Mouse (Mus musculus): ENCODE measurements around the gene Qrfp. TPM values are rescaled to one million over a fixed set of nuclear protein-coding genes. Genes with fewer than 3 reads are reported as not detected.

Qrfp gene
- total and polyA plus RNA-seq, 2 experiments from 2014 or later: 0.04 TPM; not detected in 1

- Histone ChIP-seq H3K27me3 (ENCODE audit: control insufficient read depth, insufficient read depth, low read length) (no peaks in the 10 kb centered on the region), H3K4me2 (ENCODE audit: low read depth, low read length) (no peak overlapping the region), H3K4me3 (ENCODE audit: low read depth, low read length) (no peak overlapping the region), H3K36me3 (replicated peaks; ENCODE audit: control insufficient read depth, insufficient read depth, low read length) (peaks cover 59% of the 10 kb centered on the region), H3K4me1 (ENCODE audit: control insufficient read depth, insufficient read depth) (0 out of 2 replicates have a peak, but pooled peaks cover 7% of the 10 kb centered on the region), H3K9me3 (replicated peaks; ENCODE audit: control insufficient read depth, low read length) (no peaks in the 10 kb centered on the region), H3K27ac (ENCODE audit: low read depth) (no peak overlapping the region), H3K9ac (replicated peaks; ENCODE audit: low read depth, low read length) (no peak overlapping the region)
- no peak for ATAC-seq (ENCODE audit: insufficient read depth, low read depth)
- no peak for TF ChIP-seq EP300 (IDR thresholded peaks at IDR 0.05; ENCODE audit: low read depth)
- TF ChIP-seq CTCF (IDR thresholded peaks at IDR 0.05; ENCODE audit: low read depth): no peak
- no peak for DNase-seq (ENCODE audit: low spot score)
- WGBS: 94% methylated on average over 2 of the region's 2 CpGs
Observed at GRCm38 (mm10) chr2:31779258-31779657, 31.1 kb downstream of the Qrfp start.

DNA sequence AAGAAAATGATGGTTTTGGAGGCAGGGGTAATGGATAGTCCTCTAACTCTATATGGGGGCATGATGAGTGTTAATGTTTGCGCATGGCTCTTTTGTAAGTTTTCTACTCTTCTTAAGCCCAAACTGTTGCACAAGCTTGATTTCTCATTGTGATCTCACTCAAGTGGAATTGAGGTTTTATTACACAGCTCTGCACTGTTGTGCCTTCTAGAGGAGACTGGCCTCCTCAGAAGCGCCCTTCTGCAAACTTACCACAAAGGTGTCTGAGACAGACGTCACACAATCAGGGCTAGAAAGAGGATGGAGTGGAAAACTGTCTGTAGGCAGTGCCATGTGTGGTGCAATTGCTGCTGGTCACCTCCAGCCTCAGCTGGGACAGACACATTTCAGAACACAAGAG lies 33.9 kb downstream of the Qrfp start:
- ATAC-seq (ENCODE audit: insufficient read depth, low read depth): no peak

GRCm38 (mm10) chr2:31770781-31771441 lies 39.5 kb downstream of the Qrfp start:
- Histone ChIP-seq H3K27ac (ENCODE audit: low read depth) (peak overlapping the region; percentile 94), H3K27me3 (ENCODE audit: control insufficient read depth, insufficient read depth, low read length) (no peaks in the 10 kb centered on the region), H3K36me3 (replicated peaks; ENCODE audit: control insufficient read depth, insufficient read depth, low read length) (no peaks in the 10 kb centered on the region), H3K4me2 (ENCODE audit: low read depth, low read length) (peak overlapping the region; percentile 35), H3K9ac (replicated peaks; ENCODE audit: low read depth, low read length) (peak overlapping the region; percentile 45; the same call in 1 of the 2 replicates), H3K4me3 (ENCODE audit: low read depth, low read length) (no peak overlapping the region), H3K9me3 (replicated peaks; ENCODE audit: control insufficient read depth, low read length) (no peaks in the 10 kb centered on the region), H3K4me1 (ENCODE audit: control insufficient read depth, insufficient read depth) (peaks cover 55% of the 10 kb centered on the region)
- ATAC-seq (ENCODE audit: insufficient read depth, low read depth) (peak; percentile 79), DNase-seq (ENCODE audit: low spot score) (peak; percentile 90)
- 2% methylated on average over 7 of the region's 7 CpGs for WGBS
- TF ChIP-seq EP300 (IDR thresholded peaks at IDR 0.05; ENCODE audit: low read depth) (peak; percentile 84; the same call in 1 of the 2 replicates), CTCF (IDR thresholded peaks at IDR 0.05; ENCODE audit: low read depth) (peak; percentile 32)

More for the DNA sequence above, 33.9 kb downstream of the Qrfp start:
- peak; percentile 21 for DNase-seq (ENCODE audit: low spot score)
- Histone ChIP-seq H3K27ac (ENCODE audit: low read depth) (peak overlapping the region; percentile 5), H3K36me3 (replicated peaks; ENCODE audit: control insufficient read depth, insufficient read depth, low read length) (peaks cover 35% of the 10 kb centered on the region), H3K4me1 (ENCODE audit: control insufficient read depth, insufficient read depth) (peaks cover 23% of the 10 kb centered on the region), H3K27me3 (ENCODE audit: control insufficient read depth, insufficient read depth, low read length) (no peaks in the 10 kb centered on the region), H3K9me3 (replicated peaks; ENCODE audit: control insufficient read depth, low read length) (no peaks in the 10 kb centered on the region), H3K4me3 (ENCODE audit: low read depth, low read length) (no peak overlapping the region), H3K9ac (replicated peaks; ENCODE audit: low read depth, low read length) (no peak overlapping the region), H3K4me2 (ENCODE audit: low read depth, low read length) (no peak overlapping the region)
- TF ChIP-seq CTCF (IDR thresholded peaks at IDR 0.05; ENCODE audit: low read depth): no peak
- TF ChIP-seq EP300 (IDR thresholded peaks at IDR 0.05; ENCODE audit: low read depth): no peak
- WGBS: 64% methylated on average over 3 of the region's 3 CpGs

GRCm38 (mm10) chr2:31769631-31770111 lies 40.7 kb downstream of the Qrfp start:
- 0 out of 2 replicates have a peak, but pooled peaks have one; percentile 20 for TF ChIP-seq EP300 (IDR thresholded peaks at IDR 0.05; ENCODE audit: low read depth)
- TF ChIP-seq CTCF (IDR thresholded peaks at IDR 0.05; ENCODE audit: low read depth): no peak
- Histone ChIP-seq H3K36me3 (replicated peaks; ENCODE audit: control insufficient read depth, insufficient read depth, low read length) (no peaks in the 10 kb centered on the region), H3K4me2 (ENCODE audit: low read depth, low read length) (peak overlapping the region; percentile 47), H3K4me3 (ENCODE audit: low read depth, low read length) (no peak overlapping the region), H3K9me3 (replicated peaks; ENCODE audit: control insufficient read depth, low read length) (no peaks in the 10 kb centered on the region), H3K27ac (ENCODE audit: low read depth) (peak overlapping the region; percentile 94), H3K9ac (replicated peaks; ENCODE audit: low read depth, low read length) (peak overlapping the region; percentile 35), H3K4me1 (ENCODE audit: control insufficient read depth, insufficient read depth) (peaks cover 54% of the 10 kb centered on the region), H3K27me3 (ENCODE audit: control insufficient read depth, insufficient read depth, low read length) (no peaks in the 10 kb centered on the region)
- peak; percentile 47 for ATAC-seq (ENCODE audit: insufficient read depth, low read depth)
- 8% methylated on average over 6 of the region's 6 CpGs for WGBS
- peak; percentile 73 for DNase-seq (ENCODE audit: low spot score)

GRCm38 (mm10) chr2:31769115-31769514 lies 41.3 kb downstream of the Qrfp start:
- H3K9me3 ChIP-seq (replicated peaks; ENCODE audit: control insufficient read depth, low read length): no peaks in the 10 kb centered on the region
- no peaks in the 10 kb centered on the region for H3K27me3 ChIP-seq (ENCODE audit: control insufficient read depth, insufficient read depth, low read length)
- ATAC-seq (ENCODE audit: insufficient read depth, low read depth): no peak
- H3K27ac ChIP-seq (ENCODE audit: low read depth): peak overlapping the region; percentile 94
- peak overlapping the region; percentile 47 for H3K4me2 ChIP-seq (ENCODE audit: low read depth, low read length)
- H3K9ac ChIP-seq (replicated peaks; ENCODE audit: low read depth, low read length): peak overlapping the region; percentile 35
- no peak for DNase-seq (ENCODE audit: low spot score)
- H3K4me3 ChIP-seq (ENCODE audit: low read depth, low read length): no peak overlapping the region
- TF ChIP-seq EP300 (IDR thresholded peaks at IDR 0.05; ENCODE audit: low read depth) (no peak), CTCF (IDR thresholded peaks at IDR 0.05; ENCODE audit: low read depth) (no peak)
- H3K4me1 ChIP-seq (ENCODE audit: control insufficient read depth, insufficient read depth): peaks cover 58% of the 10 kb centered on the region
- no peaks in the 10 kb centered on the region for H3K36me3 ChIP-seq (replicated peaks; ENCODE audit: control insufficient read depth, insufficient read depth, low read length)
- 18% methylated on average over 4 of the region's 4 CpGs for WGBS
